Mouse (Mus musculus) left cerebral cortex, postnatal 25 days (tissue): ENCODE data around the gene Dennd5b. TPM values are rescaled to one million over a fixed set of nuclear protein-coding genes. Genes with fewer than 3 reads are reported as not detected.
"Not testable (repeated sequence)": the region's sequence is repeated elsewhere in the genome, so short reads cannot be mapped to it uniquely, and the experiment has no call there.

Experiments used
- DNase-seq, 2 experiments: peaks; one replicate each; pipeline ENCODE4 v3.0.0; 2022; ENCODE audit warnings: low spot score in 2 of 2, mixed read lengths in 1 of 2
- intact Hi-C: fragments of 180-260 bp; cut with DNase I; formaldehyde crosslinking; loops from one replicate; pipeline ENCODE4 v1.15.1; 2025
- total RNA-seq, 2 experiments: library from RNA; stranded (reverse); gene quantifications; 2 replicates each; pipeline ENCODE4 v1.2.3; 2021

Gene Dennd5b
- total RNA-seq: 10 to 100 TPM; 65.8 to 69.4 TPM

- intact Hi-C loops: loop anchor here (2.0 to 10.0 kb wide), 4 partner anchors 41 to 267 kb away; partner anchors contain the start of genes Ipo8 and Sinhcaf
Observed at GRCm38 (mm10) chr6:149101076-149101942, at the start of gene Dennd5b. Gene Dennd5b (minus strand): TSS chr6:149101680.

GRCm38 (mm10) chr6:149148436-149149229 lies 47.2 kb upstream of the Dennd5b start:
- intact Hi-C loops: no loop called here
- DNase-seq: no peak

More at GRCm38 (mm10) chr6:149101076-149101942, at the start of gene Dennd5b:
- DNase-seq: peak; percentile 87 to 88

- intact Hi-C loops: no loop called here
- no peak for DNase-seq
Observed at GRCm38 (mm10) chr6:149145143-149145542, 43.7 kb upstream of the Dennd5b start.

GRCm38 (mm10) chr6:149141393-149142173 lies 40.1 kb upstream of the Dennd5b start:
- DNase-seq: peak; percentile 72 to 75

GRCm38 (mm10) chr6:149139471-149139870 lies 38.0 kb upstream of the Dennd5b start, which contains the start of gene Etfbkmt:
Gene Etfbkmt (plus strand): TSS chr6:149139849.
- intact Hi-C loops: no loop called here
- DNase-seq: no peak

More at GRCm38 (mm10) chr6:149141393-149142173, 40.1 kb upstream of the Dennd5b start:
- intact Hi-C loops: no loop called here

GRCm38 (mm10) chr6:149139011-149139410 lies 37.5 kb upstream of the Dennd5b start:
- DNase-seq: no peak
- intact Hi-C loops: no loop called here

- DNase-seq: no peak
- intact Hi-C loops: no loop called here
Observed at GRCm38 (mm10) chr6:149137936-149138335, 36.5 kb upstream of the Dennd5b start.

- intact Hi-C loops: no loop called here
- DNase-seq: no peak
Observed at GRCm38 (mm10) chr6:149135631-149136030, 34.2 kb upstream of the Dennd5b start.

- intact Hi-C loops: no loop called here
- DNase-seq: no peak
Observed at GRCm38 (mm10) chr6:149134391-149135150, 33.1 kb upstream of the Dennd5b start.

GRCm38 (mm10) chr6:149132311-149133077 lies 31.0 kb upstream of the Dennd5b start:
- intact Hi-C loops: no loop called here
- DNase-seq: peak in 1 of 2 experiments; percentile 15

GRCm38 (mm10) chr6:149131111-149131510 lies 29.6 kb upstream of the Dennd5b start:
- intact Hi-C loops: no loop called here
- no peak for DNase-seq

GRCm38 (mm10) chr6:149129870-149130269 lies 28.4 kb upstream of the Dennd5b start, which contains the start of gene Gm10203:
Gene Gm10203 (plus strand): TSS chr6:149130170.
- intact Hi-C loops, DNase-seq: not testable (repeated sequence)

- peak; percentile 12 to 28 for DNase-seq
- intact Hi-C loops: loop anchor here (2.0 kb wide), 1 partner anchor 248 kb away; no protein-coding TSS in a partner anchor
Observed at GRCm38 (mm10) chr6:149126675-149127074, 25.2 kb upstream of the Dennd5b start.

GRCm38 (mm10) chr6:149123042-149123441 lies 21.6 kb upstream of the Dennd5b start:
- intact Hi-C loops: loop anchor here (5.0 kb wide), 2 partner anchors 66 to 181 kb away; no protein-coding TSS in a partner anchor
- DNase-seq: no peak

GRCm38 (mm10) chr6:149119853-149120252 lies 18.4 kb upstream of the Dennd5b start:
- intact Hi-C loops: loop anchor here (2.0 to 5.0 kb wide), 3 partner anchors 63 to 178 kb away; no protein-coding TSS in a partner anchor
- peak; percentile 65 to 80 for DNase-seq

- DNase-seq: no peak
- intact Hi-C loops: loop anchor here (2.0 kb wide), 1 partner anchor 108 kb away; no protein-coding TSS in a partner anchor
Observed at GRCm38 (mm10) chr6:149118935-149119334, 17.5 kb upstream of the Dennd5b start.

GRCm38 (mm10) chr6:149116992-149117391 lies 15.5 kb upstream of the Dennd5b start:
- DNase-seq: no peak
- intact Hi-C loops: no loop called here
